Mouse (Mus musculus): Measurements from ENCODE around the gene 1600014C23Rik.

Gene 1600014C23Rik

DNA sequence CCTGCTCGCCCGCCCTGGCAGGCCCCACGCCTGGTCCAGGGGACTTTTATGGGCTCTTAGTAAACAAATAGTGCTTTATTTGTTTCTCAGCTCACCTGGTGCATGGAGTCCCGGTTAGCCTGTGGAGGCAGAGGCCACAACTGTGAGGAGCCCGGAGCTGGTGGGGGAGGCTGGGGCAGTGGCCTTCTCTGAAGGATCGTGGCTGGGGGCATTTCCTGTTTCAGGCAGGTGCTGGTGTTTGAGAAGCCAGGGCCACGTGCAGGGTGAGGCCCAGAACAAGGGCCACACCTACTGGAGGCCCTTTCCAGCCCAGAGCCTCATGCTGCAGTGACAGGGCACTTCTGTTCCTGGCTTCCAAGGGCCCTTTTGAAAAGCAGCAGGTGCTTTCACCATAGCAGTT, 7.4 kb downstream of the 1600014C23Rik start:
- no peak for DNase-seq (ENCODE audit: low spot score)

DNA sequence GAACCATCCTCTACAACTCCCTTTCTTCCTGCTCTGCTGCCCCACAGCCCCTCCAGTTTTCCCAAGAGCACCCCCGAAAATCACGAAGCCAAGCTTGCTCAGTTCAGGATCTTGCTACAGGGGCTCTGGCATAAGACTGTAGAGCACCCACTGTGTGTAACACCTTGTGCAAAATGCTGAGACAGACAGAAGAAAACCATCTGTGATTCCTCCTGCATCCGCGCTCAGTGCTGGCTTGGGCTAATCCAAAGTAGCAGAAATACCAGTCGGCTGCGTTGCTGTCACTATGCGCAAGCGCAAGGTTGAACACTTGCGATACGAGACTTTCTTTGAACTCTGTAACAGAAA, 9.1 kb downstream of the 1600014C23Rik start:
- no peak for DNase-seq (ENCODE audit: low spot score)

DNA sequence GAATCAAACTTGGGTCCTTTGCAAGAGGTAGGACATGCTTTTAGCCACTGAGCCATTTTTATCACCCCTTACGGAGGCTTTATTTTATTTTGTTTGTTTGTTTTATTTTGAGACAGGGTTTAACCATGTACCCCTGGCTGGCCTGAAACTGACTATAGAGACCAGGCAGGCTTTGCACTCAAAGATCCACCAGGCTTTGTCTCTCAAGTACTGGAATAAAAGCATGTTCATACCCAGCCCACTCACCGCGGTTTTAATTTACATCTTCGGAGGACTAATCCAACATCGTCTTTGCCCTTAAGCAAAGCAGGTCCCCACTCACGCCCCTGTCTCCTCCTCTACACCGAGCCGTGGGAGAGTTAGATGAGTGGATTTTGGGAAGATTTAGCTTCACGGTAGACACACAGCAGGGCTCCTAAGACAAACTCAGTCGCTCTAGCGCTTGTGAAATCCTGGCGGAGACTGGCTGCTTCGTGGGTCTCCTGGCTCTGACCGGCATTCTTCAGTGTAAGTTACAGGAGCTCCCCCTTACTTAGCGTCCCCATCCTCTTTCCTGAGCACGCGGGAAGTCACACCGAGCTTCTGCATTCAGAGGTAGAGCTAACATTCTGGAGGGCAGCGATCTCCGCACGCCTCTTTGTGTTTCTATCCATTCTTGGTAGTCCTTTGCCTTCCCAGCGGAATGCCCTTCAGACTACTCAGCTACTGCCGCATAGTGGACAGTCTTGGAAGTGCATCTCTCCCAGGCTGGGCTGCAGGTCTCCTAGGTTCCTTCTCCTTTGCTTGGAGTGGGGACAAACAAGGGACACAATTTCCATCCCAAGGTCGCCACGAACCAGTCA, 9.7 kb downstream of the 1600014C23Rik start:
- peak; percentile 97 for DNase-seq (ENCODE audit: low spot score)

DNA sequence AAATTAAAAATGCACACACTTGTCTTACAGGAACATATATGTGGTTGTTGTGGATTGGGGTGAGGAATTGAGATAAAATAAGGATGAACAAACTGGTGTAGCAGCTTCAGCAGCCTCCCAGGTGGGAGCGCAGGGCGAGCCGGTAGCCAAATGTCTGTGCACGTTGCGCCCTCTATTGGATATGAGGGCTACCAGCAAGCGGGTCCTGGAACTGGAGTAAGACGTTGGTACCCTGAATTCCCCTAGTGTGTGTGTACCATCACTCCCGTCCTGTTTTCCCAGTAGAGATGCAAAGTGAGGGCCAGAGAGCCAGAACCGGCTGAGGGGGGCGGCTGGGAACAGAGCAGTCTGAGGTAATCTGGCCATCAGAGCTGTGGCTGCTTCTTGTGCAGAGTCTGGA, 15.3 kb downstream of the 1600014C23Rik start:
- DNase-seq (ENCODE audit: low spot score): peak; percentile 85

DNA sequence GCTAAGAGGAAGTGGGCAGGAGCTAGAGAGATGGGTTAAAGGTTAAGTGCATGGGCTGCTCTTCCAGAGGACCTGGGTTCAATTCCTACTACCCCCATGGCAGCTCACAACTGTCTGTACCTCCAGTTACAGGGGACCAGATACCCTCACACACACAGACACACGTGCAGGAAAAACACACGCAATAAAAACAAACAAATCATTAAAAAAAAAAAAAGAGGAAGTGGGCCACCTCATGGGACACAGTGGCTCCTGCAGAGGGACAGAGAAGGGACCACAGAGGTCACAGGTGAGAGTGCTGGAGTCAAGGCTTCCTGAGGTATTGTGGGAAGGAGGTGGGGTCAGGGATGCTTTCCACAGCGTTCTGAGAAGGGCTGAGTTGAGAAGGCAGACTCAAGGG, 22.1 kb downstream of the 1600014C23Rik start:
- no peak for DNase-seq (ENCODE audit: low spot score)

DNA sequence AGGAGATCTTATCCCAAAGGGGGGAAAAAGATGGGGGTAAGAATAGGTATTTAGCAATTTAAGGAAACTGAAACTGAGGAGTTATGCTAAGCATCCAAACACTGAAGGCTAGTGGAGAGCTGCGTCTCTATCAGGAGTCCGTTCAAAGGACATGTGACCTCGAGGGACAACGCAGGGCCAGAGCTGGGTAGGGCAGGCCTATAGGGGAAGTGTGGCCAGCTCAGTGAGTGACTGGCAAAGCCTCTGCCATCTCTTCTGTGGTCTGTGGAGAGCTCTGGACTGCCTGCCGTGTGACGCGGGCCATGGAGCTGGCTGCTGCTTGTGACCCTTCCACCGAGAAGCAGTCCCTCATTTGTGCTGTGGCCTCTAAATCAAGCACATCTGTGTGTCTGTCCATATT, 23.2 kb downstream of the 1600014C23Rik start:
- no peak for DNase-seq (ENCODE audit: low spot score)

DNA sequence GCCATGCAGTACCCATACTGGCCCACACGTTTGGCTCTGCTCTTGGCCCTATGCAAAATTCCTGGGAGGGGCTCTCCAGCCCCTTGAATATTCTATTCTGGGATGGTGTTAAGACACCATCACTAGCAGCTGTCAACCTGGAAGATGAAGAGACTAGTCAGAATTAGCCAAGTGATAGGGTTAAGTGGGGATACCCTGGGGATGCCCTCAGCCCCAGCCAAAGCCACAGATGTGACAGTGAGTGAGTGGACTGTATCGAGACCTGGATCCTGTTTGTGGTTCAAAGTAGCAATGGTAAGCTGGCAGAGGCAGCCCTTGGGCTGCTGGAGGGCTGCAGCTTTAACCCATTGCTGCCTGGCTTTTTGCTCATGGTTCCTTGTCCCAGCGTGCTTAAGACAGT, 23.8 kb downstream of the 1600014C23Rik start:
- DNase-seq (ENCODE audit: low spot score): no peak

DNA sequence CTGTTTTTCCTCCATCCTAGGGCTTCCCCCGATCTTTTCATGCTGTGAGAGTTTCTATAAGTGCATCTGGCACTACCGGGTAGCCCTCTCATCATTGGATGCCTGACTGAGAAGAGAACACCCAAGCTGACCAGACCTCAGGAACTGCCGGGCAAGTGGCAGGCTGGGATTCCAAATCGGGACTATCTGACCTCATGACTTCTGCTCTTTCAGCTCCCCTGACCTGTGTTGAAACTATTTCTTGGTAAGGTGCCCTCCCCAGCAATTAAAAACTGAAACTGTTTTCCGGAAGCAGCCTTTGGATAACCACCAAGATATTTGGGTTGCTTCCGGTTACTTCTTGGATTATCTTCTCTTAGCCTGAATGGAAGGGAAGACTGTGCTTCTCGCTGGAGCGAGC, 25.5 kb downstream of the 1600014C23Rik start:
- no peak for DNase-seq (ENCODE audit: low spot score)

DNA sequence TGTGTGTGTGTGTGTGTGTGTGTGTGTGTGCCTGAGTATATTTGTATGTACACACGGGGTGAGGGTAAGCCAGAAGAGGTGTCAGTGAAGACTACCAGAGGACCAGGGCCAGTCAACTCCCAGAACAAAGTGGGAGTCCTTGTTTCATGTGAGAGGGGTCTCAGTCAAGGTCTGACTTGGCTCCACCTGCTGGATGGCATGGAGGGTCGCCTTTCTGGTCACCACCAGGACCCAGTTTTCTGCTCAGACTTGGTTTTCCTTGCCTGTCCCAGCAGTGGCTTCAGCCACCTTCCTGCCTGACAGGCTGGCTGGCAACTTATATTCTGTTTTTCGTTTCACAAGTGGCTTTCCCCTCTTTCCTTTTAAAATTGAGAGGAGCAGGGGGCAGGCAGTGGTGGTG, 26.3 kb downstream of the 1600014C23Rik start:
- DNase-seq (ENCODE audit: low spot score): no peak

DNA sequence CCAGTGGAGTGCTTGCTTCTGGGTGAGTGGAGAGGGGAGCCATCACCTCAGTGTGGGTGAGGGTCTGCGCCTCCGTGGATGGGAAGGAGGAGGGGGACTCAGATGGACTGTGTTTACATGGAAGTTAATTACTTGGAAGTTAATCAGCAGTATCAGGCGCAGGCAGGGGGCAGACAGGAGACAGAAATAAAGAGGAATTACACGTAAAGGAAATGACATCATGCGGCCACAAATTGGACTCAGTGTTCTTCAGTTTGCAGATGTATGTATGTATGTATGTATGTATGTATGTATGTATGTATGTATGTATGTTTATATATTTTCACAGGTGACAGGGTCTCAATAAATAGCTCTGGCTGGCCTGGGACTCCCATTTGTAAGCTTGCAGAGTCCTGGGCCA, 26.8 kb downstream of the 1600014C23Rik start:
- no peak for DNase-seq (ENCODE audit: low spot score)

DNA sequence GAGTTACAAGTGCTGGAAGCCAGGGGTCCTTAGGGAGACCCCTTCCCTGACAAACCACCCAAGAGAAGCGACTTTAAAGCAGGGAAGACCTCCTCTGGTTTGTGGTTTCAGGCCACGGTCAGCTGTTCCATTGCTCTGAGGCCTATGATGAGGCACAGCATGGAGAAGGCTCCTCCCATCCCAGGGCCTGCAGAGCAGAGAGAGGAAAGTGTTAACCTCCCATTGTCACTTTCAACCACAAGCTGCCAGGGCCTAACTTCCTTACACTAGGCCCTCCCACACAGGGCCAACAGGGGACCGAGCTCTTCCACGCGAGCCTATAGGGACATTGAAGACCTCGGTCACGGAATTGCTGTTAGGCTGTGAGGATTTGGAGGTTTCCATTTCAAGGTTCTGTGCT, 30.5 kb downstream of the 1600014C23Rik start:
- no peak for DNase-seq (ENCODE audit: low spot score)

DNA sequence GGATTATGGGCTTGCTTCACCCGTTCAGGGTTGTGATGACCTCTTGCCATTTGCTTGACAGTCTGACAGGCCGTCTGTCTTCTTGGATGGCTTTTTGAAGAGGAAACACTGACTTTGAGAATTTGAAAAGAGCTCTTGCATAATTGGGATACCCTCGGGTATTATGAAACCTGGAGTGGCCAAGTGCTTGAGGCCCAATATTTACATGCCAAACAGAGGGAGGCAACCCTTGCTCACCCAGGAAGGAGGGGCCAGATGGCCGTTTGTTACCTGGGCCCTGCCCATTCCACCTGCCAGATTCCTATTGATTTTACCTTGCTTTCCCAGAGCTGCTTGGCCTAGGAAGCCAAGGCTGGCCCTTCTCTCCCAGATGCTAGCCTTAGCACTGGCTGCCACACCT, 31.4 kb downstream of the 1600014C23Rik start:
- DNase-seq (ENCODE audit: low spot score): no peak

DNA sequence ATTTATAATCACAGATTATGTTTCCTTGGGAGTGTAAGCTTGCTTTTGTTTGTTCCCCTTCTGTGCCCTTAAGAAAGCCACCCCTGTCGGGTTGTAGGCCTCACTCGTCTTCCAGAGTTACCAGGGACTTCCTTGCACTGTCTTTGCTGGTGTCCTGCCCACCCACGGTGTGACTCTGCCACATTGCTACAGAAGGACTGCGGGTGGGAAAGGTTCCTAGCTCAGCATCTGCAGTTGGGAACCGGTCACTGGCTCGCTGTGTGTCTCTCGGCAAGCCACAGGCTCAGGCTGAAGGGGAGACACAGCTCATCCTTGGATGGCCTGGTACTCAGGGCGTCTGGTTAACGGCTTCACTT, 32.4 kb downstream of the 1600014C23Rik start:
- no peak for DNase-seq (ENCODE audit: low spot score)

DNA sequence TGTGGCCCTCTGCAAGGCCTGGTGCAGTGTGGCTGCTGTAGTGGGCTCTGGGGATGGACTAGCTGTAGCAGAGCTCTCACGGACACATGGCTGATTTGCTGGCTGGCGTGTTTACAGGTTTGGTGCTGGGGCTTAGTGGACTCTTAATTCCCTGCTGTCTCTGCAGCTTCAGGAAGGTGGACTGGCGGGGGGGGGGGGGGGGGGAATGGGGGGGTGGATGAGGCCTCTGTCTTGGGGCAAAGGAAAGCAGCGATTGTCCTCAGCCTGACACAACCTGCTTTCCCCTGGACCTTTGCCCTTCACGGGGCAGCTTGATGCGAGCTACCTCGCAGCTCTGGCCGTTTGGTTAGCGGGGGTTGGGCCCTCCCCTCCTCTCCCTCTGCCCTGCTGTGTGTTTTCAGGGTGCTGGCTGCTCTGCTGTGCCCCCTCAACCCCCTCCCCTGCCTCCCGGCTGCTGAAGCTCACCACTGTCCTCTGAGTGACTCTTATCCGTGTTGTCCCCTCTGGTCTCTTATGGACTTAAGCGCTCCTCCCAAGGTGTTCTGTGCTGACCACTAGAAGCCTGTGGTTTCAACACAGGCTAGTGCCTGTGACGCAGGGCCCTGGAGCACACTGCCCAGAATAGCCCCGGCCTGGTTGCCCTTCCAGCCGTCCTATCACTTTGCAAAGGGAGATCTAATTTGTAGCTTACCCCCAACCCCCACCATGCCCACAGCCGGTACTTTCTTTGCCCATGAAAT, 33.0 kb downstream of the 1600014C23Rik start:
- DNase-seq (ENCODE audit: low spot score): no peak

DNA sequence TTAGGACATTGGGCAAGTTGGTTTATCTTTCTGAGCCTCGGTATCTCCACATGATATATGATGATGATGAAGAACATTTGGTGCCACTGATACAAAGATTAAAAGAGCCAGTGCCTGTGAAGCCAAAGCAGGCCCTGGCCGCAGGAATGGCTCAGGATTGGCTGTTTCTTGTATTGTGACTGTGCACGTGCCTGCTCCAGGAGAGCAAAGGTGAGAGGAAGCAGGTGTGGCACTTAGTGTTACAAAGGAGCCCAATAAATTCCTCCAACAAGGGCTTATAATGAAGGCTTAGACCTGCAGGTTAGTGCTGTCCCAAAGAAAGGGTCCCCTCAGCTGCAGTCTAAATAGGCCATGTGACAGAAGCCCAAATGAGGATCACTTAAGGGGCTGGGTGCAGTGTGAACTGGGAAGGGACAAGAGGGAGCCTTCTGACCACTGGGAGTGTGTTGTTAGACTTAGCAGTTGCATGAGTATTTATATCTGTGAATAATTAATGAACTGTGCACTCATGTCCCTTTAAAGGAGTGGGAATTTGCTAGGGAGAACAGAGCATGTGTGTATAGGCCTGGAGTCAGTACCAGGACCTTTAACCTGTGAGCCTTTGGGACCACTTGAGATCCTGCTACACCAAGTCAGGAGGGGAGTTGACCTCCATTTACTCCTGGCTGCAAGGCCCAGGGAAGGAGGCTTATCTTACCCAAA, 34.5 kb downstream of the 1600014C23Rik start:
- DNase-seq (ENCODE audit: low spot score): no peak

DNA sequence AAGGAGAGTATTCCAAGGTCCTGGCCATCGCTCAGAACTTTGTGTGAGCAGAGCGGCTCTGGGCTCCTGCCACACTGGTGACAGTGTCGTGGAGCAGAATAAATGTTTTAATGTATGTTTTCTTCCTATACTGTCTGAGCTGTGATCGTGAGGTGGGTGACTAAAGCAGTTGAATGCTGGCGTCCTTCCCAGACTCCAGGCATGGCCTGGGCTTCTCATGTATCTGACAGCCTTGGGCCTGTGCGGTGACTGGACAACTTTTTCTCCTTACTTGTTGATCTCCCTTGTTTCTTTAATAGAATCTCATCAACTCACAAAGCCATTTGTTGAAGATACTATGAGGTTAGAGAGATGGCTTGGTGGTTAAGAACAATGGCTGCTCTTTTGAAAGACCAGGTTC, 35.3 kb downstream of the 1600014C23Rik start:
- DNase-seq (ENCODE audit: low spot score): no peak

DNA sequence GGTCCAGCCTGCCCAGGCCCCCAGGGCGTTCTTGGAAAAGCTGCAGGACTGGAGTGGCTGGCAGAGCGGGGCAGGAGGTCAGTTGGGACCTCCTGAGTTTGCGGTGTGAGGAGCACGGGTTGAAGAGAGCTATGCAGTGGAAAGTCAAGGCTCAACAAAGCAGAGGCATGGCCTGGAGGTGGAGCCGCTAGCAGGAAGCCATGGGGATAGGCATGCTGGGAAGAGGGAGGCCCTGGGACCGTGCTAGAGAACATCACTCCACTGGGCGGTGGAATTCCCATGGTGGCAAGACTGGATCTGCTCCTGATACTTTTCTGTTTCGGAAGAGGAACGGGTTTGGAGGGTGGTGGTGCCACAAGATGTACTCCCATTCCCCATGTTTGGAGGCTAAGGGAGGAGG, 36.7 kb downstream of the 1600014C23Rik start:
- no peak for DNase-seq (ENCODE audit: low spot score)

DNA sequence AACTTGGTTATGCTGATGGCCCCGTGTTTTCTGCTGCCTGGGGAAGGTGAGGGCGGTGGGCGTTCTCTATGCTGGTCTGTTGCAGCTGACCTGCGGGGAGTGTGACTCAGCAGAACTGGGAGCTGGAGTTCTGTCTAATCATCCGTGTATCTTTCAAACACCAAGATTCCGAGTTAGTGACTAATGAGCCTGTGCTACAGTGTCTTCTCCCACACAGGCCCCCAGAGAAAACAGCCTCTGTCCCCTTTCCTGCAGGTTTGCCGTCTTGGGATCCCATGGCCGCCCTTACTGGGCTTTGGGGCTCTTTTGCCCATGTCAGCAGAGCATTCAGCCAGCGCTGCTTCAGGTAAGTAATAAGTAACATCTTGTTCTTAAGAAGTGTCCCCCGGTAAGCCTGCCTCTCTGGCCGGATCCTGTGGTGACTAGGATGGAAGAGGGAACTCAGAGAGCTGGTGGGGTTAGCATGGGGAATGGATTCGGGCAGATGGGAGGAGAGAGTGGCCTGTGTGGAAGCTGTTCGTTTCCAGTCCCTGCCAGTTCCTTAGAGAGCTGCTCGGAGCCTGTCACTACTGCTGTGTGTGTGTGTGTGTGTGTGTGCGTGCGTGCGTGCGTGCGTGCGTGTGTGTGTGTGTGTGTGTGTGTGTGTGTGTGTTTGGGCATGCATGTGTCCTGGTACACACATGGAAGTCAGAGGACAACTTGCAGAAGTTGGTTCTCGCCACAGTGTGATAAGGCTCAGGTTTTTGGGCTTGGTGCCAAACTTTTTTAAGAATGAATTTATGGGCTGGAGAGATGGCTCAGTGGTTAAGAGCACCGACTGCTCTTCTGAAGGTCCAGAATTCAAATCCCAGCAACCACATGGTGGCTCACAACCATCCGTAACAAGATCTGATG, 38.2 kb downstream of the 1600014C23Rik start:
- DNase-seq (ENCODE audit: low spot score): no peak

DNA sequence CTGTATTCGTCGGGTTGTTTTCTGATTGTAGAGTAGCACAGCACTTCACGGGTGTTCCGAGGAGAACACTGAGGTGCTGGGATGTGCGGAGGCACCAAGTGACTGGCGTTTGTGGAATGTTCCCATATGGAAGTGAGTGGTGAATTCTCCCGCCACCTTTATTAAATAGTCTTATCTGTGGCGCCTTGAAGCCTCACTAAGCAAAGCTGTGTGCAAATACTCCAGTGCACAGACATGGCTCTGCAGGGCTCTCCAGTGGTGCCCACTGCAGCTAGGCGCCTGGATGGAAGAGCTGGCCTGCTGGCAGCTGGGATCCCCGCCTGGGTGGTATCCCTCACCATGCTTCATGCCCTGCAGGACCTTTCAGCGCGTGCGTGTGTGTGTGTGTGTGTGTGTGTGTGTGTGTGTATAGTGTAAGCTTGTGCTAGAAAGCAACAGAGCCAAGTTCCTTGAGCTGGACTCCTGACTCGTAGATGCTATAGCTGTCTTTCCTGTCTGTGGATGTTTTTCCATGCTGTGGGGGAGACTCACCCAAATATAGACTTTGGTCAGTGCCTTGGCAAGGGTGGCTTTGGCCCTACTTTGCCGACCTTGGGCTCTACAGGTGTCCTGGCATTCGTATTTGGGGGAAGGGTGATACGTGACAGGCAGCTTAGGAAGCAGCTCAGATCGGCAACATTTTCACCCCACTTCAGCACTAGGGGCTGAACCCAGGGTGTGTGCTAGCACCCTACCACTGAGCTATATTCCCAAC, 39.7 kb downstream of the 1600014C23Rik start:
- DNase-seq (ENCODE audit: low spot score): no peak

DNA sequence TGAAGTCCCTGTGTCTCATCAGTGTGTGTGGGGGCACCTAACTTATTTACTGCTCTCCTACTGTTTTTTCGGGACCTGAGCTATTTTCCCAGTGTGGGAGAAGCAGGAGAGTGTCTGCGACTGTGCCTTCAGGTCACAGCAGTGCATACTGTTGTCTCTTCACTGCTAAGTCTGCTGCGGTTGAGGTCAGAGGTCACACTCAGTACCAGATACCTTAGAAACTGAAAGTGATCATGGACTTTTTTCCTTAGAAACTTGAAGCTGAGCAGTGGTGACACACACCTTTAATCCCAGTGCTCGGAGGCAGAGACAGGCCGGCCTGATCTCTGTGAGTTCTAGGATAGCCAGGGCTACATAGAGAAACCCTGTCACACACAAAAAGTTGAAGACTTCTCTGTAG, 41.5 kb downstream of the 1600014C23Rik start:
- no peak for DNase-seq (ENCODE audit: low spot score)

DNA sequence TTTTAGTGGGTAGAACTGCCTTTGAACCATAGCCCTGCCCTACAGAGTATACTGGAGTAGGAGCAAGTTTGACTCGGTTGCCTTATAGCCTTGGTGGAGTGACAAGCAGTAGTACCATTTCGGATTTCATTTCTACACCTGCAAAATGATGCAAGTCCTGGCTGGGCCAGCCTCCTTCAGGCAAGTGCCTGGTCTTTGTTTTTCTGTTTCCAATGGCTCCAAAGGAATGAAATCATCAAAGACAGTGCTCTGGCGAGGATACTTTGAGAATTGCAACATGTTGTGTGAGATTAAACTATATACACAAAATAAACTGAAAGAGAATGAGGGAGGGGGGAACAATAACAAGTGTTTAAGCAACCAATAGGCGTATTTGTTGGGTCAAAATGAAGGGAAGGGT, 43.6 kb downstream of the 1600014C23Rik start:
- DNase-seq (ENCODE audit: low spot score): no peak

All from retina, embryonic 14.5 days (tissue).